Mouse (Mus musculus) skeletal muscle tissue, adult 2 months (tissue): Measurements from ENCODE around the gene Slc24a2.

ENCODE experiments used
- DNase-seq: peaks from one replicate; pipeline ENCODE4 v3.0.0-alpha.2; 2012; ENCODE audit warnings: low read depth, low spot score

Gene Slc24a2

DNA sequence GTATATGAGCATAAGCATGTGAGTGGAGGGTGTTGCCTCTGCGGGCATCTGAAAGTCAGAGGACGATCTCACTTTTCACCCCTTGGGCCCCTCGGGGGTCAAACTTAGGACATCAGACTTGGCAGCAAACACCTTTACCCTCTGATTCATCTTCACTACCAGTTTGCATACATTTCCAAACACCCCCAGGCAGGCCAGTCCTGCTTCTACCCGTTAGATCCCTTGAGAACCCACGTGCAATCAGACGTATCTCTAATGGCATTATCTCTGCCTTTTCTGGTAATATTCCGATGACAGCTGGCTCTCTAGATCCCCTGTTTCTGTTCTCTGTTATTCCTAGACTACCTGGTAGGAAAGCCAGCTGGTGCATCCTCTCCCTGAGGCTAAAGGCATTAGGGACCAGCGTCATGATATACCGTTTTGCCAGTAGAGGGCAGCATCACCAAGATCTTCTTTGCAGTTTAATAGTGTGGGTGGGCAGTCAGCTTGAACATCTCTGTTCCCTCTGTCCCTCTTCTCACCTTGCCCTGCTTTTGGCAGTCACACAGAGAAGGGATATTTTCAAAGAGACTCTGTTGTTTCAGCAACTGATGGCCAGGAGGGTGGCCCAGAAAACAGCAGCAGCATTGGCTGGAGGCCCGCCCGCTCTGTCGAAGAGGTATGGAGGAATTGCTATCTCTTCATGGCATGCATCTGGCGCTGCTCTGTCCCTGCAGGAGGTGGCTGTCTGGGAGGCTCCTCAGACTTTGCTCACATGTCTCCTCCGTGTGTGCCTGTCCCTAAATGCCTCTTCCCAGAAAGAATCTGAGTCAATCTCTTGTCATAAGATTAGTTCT lies 272.5 kb downstream of the Slc24a2 start:
- peak; percentile 3 for DNase-seq

DNA sequence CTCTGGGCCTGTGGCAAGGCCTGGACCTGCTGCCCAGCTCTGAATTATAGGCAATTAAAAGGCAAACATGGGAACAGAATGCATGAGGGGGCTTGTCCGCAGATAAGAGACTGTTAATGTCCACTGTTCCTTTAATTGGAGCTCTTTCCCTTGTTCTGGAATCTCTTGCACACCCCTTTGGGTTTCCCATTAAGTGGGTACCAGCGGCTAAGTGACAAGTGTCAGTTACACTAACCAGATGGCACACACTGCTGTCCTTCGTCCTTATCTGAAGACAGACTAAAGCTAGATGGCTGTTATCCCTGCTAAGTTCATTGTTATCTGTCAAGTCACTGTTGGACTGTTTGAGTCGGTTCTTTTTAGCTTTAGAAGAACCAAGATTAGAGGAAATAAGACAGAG lies 274.8 kb downstream of the Slc24a2 start:
- DNase-seq = no peak

DNA sequence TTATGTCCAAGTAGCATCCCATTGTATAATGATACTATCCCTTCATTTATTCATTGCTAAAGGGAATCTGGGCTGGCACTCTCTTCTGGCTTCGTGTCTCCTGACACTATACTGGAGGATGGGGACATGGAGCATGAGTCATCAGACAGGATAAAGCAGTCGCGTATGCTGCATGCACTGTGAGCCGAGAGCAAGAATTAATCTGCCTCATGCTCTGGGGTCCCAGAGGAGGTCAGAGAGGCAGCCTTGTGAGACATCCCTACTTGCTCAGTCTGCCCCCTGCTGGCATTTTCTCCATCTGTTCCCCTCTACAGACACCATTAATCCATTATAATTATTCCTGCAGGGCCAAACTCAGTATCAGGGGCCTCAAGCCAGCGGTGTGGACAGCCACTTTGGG lies 276.8 kb downstream of the Slc24a2 start:
- DNase-seq = no peak

DNA sequence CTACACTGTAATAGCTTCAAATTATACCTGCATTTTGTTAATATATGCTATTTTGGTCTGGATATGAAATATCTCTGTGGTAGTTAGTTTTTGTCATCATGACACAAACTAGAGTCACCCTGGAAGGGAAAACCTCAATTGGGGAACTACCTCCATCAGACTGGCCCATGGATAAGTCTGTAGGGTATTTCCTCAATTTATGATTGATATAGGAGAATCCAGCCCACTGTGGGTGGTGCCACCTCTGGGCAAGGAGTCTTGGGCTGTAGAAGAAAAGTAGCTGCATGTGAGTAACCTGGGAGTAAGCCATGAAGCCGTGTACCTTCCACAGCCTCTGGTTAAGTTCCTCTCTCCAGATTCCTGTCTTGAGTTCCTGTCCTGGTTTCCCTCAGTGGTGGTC lies 281.5 kb downstream of the Slc24a2 start:
- DNase-seq = no peak

DNA sequence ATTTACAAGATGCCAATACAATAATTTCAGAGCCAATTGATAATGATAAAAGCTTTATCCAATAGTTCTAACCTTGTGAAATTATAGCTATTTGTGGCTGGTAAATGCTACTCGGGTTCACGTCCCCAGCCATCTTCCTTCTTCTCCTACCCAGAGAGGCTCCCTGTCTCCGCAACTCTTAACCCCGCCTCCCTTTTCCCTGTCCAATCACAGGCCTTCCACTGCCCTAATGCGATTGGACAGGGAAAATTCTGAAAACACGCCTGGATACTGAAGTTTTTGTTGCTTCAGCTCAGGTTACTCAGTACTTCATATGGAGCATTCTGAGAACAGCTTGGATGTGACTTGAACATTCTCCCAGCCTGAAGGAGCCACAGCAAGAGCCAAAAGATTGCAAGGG lies 287.0 kb downstream of the Slc24a2 start:
- no peak for DNase-seq

DNA sequence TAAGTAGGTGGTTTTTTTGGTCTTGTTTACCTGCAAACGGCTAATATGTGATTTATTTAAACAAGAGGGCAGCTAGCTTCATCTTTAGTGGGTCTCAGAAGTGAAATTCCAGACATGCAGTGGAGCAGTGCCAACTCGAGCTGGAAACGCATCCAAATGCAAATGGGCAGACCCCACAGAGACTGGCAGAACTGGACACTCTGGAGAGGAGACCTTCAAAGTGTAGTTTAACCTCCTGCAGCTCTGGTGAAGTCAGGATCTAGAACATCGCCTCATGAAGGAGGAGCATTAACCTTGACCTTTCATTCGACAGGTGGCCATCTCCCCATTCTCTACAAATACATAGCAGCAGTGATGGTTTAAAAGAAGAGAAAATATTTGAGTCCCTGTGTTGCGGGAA lies 287.6 kb downstream of the Slc24a2 start:
- DNase-seq = no peak

DNA sequence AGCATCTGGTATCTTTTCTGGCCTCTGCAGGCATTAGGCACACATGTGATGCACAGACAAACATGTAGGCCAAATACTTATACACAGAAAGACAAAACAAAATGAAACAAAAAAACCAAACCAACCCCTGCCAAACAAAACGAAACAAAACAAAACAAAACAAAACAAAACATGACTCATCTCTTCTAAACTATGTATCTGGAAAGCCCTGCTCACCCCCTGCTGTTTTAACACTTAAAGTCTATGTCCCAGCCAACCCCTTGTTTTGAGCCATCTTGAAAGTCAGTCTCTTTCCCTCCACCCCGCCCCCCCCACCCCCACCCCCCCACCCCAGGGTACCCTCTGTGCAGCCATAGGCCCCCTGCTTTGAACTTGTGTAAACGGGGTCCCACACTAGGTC lies 293.6 kb downstream of the Slc24a2 start:
- DNase-seq = no peak

DNA sequence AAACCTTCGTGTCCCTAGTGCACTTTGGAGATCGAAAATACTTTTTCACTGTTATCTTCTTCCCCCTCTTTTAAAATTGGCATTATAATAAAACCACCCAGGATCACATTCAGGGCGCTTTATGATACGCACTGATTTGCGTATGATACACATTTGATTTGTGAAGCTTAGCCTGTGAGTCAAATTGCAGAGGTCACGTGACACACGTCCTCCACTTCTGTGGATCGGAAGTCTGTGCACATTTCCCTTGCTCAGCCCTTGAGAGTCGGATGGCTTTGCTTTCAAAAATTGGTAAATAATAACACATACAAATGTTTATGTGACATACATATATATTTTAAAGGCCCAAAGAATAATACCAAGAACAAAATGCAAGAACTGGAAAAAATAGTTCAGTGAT lies 294.1 kb downstream of the Slc24a2 start:
- no peak for DNase-seq
